Mouse (Mus musculus): ENCODE measurements around the gene Prss22. TPM values are rescaled to one million over a fixed set of nuclear protein-coding genes. Genes with fewer than 3 reads are reported as not detected.

Prss22 gene
- polyA plus RNA-seq, 1 experiment: 0.04 TPM

DNA sequence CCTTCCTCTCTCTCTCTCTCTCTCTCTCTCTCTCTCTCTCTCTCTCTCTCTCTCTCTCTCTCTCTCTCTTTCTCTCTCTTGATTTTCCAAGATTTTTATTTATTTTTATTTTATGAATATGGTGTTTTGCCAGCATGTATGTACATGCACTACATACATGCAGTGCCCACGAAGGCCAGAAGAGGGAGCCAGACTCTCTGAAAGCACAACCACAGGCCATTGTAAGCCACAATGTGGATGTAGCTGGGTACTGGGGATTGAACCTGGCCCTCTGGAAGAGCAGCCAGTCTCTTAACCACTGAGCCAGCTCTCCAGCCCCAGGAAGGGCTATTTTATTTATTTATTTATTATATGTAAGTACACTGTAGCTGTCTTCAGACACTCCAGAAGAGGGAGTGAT, 28.7 kb downstream of the Prss22 start:
- no peak overlapping the region for H3ac ChIP-seq (ENCODE audit: control insufficient read depth, insufficient read length)
- no peak for TF ChIP-seq MAX (IDR thresholded peaks at IDR 0.05; ENCODE audit: low read depth)
- TF ChIP-seq TCF3 (IDR thresholded peaks at IDR 0.05; ENCODE audit: insufficient read length, low read depth): no peak
- TF ChIP-seq REST (IDR thresholded peaks at IDR 0.05; ENCODE audit: insufficient read depth, insufficient read length): no peak
- TF ChIP-seq POLR2AphosphoS2 (IDR thresholded peaks at IDR 0.05; ENCODE audit: insufficient read length, low read depth): no peak
- TF ChIP-seq MYOG (IDR thresholded peaks at IDR 0.05; ENCODE audit: control insufficient read depth in 1 of 3, insufficient read depth in 1 of 3, insufficient read length in 2 of 3, low read depth in 2 of 3): no peak
- TF ChIP-seq USF1 (IDR thresholded peaks at IDR 0.05; ENCODE audit: low read depth): no peak
- TF ChIP-seq SRF (IDR thresholded peaks at IDR 0.05; ENCODE audit: control insufficient read depth, insufficient read length, low read depth): no peak
- TF ChIP-seq E2F4 (IDR thresholded peaks at IDR 0.05; ENCODE audit: insufficient read depth): no peak
- no peak for TF ChIP-seq TCF12 (IDR thresholded peaks at IDR 0.05; ENCODE audit: insufficient read depth, poor library complexity, severe bottlenecking)
- no peak for TF ChIP-seq MYOD1 (IDR thresholded peaks at IDR 0.05; ENCODE audit: control insufficient read depth in 1 of 3, insufficient read length in 2 of 3, low read depth in 2 of 3)
- TF ChIP-seq POLR2A (IDR thresholded peaks at IDR 0.05; ENCODE audit: insufficient read length, low read depth): no peak
- TF ChIP-seq CEBPB (IDR thresholded peaks at IDR 0.05; ENCODE audit: insufficient read depth, poor library complexity, severe bottlenecking): no peak
- H3K4me3 ChIP-seq: no peak overlapping the region
- H3K4me2 ChIP-seq (ENCODE audit: low read depth): no peak overlapping the region
- H3K36me3 ChIP-seq (ENCODE audit: control insufficient read depth, insufficient read depth): no peaks in the 10 kb centered on the region
- H3K27me3 ChIP-seq (ENCODE audit: control insufficient read depth, insufficient read depth, insufficient read length): peaks cover 4% of the 10 kb centered on the region
- H3K79me2 ChIP-seq (ENCODE audit: control insufficient read depth, insufficient read depth): no peaks in the 10 kb centered on the region

GRCm38 (mm10) chr17:23968780-23969179, 29.1 kb downstream of the Prss22 start:
- Histone ChIP-seq H3ac (ENCODE audit: control insufficient read depth, insufficient read length) (no peak overlapping the region), H3K4me2 (ENCODE audit: low read depth) (no peak overlapping the region), H3K79me2 (ENCODE audit: control insufficient read depth, insufficient read depth) (no peaks in the 10 kb centered on the region), H3K4me3 (no peak overlapping the region), H3K27me3 (ENCODE audit: control insufficient read depth, insufficient read depth, insufficient read length) (peaks cover 4% of the 10 kb centered on the region), H3K36me3 (ENCODE audit: control insufficient read depth, insufficient read depth) (no peaks in the 10 kb centered on the region)
- no peak for TF ChIP-seq CEBPB (IDR thresholded peaks at IDR 0.05; ENCODE audit: insufficient read depth, poor library complexity, severe bottlenecking)

- Histone ChIP-seq H3K4me3 (no peak overlapping the region), H3K79me2 (ENCODE audit: control insufficient read depth, insufficient read depth) (no peaks in the 10 kb centered on the region), H3ac (ENCODE audit: control insufficient read depth, insufficient read length) (no peak overlapping the region), H3K27me3 (ENCODE audit: control insufficient read depth, insufficient read depth, insufficient read length) (peaks cover 4% of the 10 kb centered on the region), H3K4me2 (ENCODE audit: low read depth) (no peak overlapping the region), H3K36me3 (ENCODE audit: control insufficient read depth, insufficient read depth) (no peaks in the 10 kb centered on the region)
- TF ChIP-seq MAX (IDR thresholded peaks at IDR 0.05; ENCODE audit: low read depth) (no peak), CEBPB (IDR thresholded peaks at IDR 0.05; ENCODE audit: insufficient read depth, poor library complexity, severe bottlenecking) (no peak), TCF12 (IDR thresholded peaks at IDR 0.05; ENCODE audit: insufficient read depth, poor library complexity, severe bottlenecking) (no peak), POLR2AphosphoS2 (IDR thresholded peaks at IDR 0.05; ENCODE audit: insufficient read length, low read depth) (no peak), SRF (IDR thresholded peaks at IDR 0.05; ENCODE audit: control insufficient read depth, insufficient read length, low read depth) (no peak), REST (IDR thresholded peaks at IDR 0.05; ENCODE audit: insufficient read depth, insufficient read length) (no peak), E2F4 (IDR thresholded peaks at IDR 0.05; ENCODE audit: insufficient read depth) (no peak), TCF3 (IDR thresholded peaks at IDR 0.05; ENCODE audit: insufficient read length, low read depth) (no peak), MYOG (IDR thresholded peaks at IDR 0.05; ENCODE audit: control insufficient read depth in 1 of 3, insufficient read depth in 1 of 3, insufficient read length in 2 of 3, low read depth in 2 of 3) (no peak), USF1 (IDR thresholded peaks at IDR 0.05; ENCODE audit: low read depth) (no peak), MYOD1 (IDR thresholded peaks at IDR 0.05; ENCODE audit: control insufficient read depth in 1 of 3, insufficient read length in 2 of 3, low read depth in 2 of 3) (no peak), POLR2A (IDR thresholded peaks at IDR 0.05; ENCODE audit: insufficient read length, low read depth) (no peak)
Observed at GRCm38 (mm10) chr17:23966658-23967401, 31.1 kb downstream of the Prss22 start.

DNA sequence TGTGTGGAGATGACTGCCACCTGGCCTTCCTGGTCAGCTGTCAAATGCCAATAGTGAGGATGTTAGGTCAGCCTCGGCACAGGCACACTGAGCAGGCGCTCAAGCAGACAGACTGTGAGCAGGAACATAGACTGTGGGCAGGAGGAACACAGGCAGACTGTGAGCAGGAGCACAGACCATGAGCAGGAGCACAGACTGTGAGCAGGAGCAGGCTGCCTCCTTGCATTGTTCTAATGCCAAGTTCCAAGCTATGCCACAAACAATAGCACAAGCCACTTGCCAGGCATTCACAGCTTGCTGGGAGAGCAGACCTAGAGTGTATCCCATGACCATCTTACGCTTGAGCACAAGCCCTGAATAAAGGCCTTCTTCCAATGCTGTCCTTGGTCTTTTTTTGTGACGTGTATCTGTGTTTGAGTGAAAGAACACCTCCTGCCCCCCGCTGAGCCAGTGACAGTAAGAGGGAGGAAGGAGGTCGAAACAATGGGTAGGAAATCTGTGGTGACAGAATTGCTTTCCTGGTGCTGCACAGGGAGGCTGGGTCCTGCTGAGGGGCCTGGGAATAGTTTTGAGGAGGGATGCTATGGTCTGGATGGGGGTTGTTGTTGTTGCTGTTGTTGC, 32.0 kb downstream of the Prss22 start:
- no peak for TF ChIP-seq SRF (IDR thresholded peaks at IDR 0.05; ENCODE audit: control insufficient read depth, insufficient read length, low read depth)
- no peak for TF ChIP-seq MAX (IDR thresholded peaks at IDR 0.05; ENCODE audit: low read depth)
- peak in 1 of 3 experiments; percentile 14 for TF ChIP-seq MYOD1 (IDR thresholded peaks at IDR 0.05; ENCODE audit: control insufficient read depth in 1 of 3, insufficient read length in 2 of 3, low read depth in 2 of 3)
- no peak for TF ChIP-seq TCF3 (IDR thresholded peaks at IDR 0.05; ENCODE audit: insufficient read length, low read depth)
- TF ChIP-seq CEBPB (IDR thresholded peaks at IDR 0.05; ENCODE audit: insufficient read depth, poor library complexity, severe bottlenecking): no peak
- no peak for TF ChIP-seq E2F4 (IDR thresholded peaks at IDR 0.05; ENCODE audit: insufficient read depth)
- H3K27me3 ChIP-seq (ENCODE audit: control insufficient read depth, insufficient read depth, insufficient read length): peaks cover 4% of the 10 kb centered on the region
- H3K4me3 ChIP-seq: no peak overlapping the region
- H3K79me2 ChIP-seq (ENCODE audit: control insufficient read depth, insufficient read depth): no peaks in the 10 kb centered on the region
- no peaks in the 10 kb centered on the region for H3K36me3 ChIP-seq (ENCODE audit: control insufficient read depth, insufficient read depth)
- no peak overlapping the region for H3ac ChIP-seq (ENCODE audit: control insufficient read depth, insufficient read length)
- H3K4me2 ChIP-seq (ENCODE audit: low read depth): no peak overlapping the region

DNA sequence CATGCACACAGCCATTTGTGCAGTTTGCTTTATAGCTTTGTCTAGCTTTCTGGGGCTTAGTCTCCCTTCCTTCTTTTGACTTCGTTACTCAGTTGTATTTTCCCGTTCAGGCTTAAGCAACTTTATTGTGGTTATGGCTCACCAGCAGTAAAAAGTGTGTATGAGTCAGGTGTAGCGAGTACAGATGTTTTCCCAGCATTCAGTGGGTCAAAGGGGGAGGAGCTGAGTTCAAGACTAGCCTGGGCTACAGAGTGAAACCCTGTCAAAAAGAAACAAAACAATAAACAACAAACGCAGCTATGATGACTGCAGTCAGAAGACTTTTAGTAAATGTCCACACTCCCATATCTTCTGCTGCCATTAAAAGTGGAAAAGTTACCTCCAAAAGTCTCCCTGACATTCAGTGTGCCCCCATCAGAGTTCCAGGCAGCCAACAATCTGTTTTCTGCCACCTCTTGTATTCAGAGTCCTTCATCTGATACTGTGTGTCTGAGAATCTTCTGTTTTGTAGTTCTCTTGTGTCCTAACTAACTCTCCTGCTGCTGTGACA, 36.3 kb downstream of the Prss22 start:
- TF ChIP-seq TCF3 (IDR thresholded peaks at IDR 0.05; ENCODE audit: insufficient read length, low read depth): no peak
- no peak for TF ChIP-seq TCF12 (IDR thresholded peaks at IDR 0.05; ENCODE audit: insufficient read depth, poor library complexity, severe bottlenecking)
- no peak for TF ChIP-seq CEBPB (IDR thresholded peaks at IDR 0.05; ENCODE audit: insufficient read depth, poor library complexity, severe bottlenecking)
- no peak for TF ChIP-seq MYOD1 (IDR thresholded peaks at IDR 0.05; ENCODE audit: control insufficient read depth in 1 of 3, insufficient read length in 2 of 3, low read depth in 2 of 3)
- no peak for TF ChIP-seq POLR2A (IDR thresholded peaks at IDR 0.05; ENCODE audit: insufficient read length, low read depth)
- no peak for TF ChIP-seq USF1 (IDR thresholded peaks at IDR 0.05; ENCODE audit: low read depth)
- TF ChIP-seq REST (IDR thresholded peaks at IDR 0.05; ENCODE audit: insufficient read depth, insufficient read length): no peak
- no peak for TF ChIP-seq POLR2AphosphoS2 (IDR thresholded peaks at IDR 0.05; ENCODE audit: insufficient read length, low read depth)
- no peak for TF ChIP-seq MAX (IDR thresholded peaks at IDR 0.05; ENCODE audit: low read depth)
- no peak for TF ChIP-seq E2F4 (IDR thresholded peaks at IDR 0.05; ENCODE audit: insufficient read depth)
- no peak for TF ChIP-seq MYOG (IDR thresholded peaks at IDR 0.05; ENCODE audit: control insufficient read depth in 1 of 3, insufficient read depth in 1 of 3, insufficient read length in 2 of 3, low read depth in 2 of 3)
- Histone ChIP-seq H3K79me2 (ENCODE audit: control insufficient read depth, insufficient read depth) (no peaks in the 10 kb centered on the region), H3K27me3 (ENCODE audit: control insufficient read depth, insufficient read depth, insufficient read length) (peaks cover 9% of the 10 kb centered on the region), H3ac (ENCODE audit: control insufficient read depth, insufficient read length) (no peak overlapping the region), H3K36me3 (ENCODE audit: control insufficient read depth, insufficient read depth) (no peaks in the 10 kb centered on the region), H3K4me2 (ENCODE audit: low read depth) (no peak overlapping the region), H3K4me3 (no peak overlapping the region)

Data from myocyte (in vitro differentiated cells).